In genomic region chr9:99661606-99662166, GRCm38 (mm10) we compare ENCODE assay signal across 16 mouse cellular contexts. TPM values are rescaled to one million over a fixed set of nuclear protein-coding genes. Genes with fewer than 3 reads are reported as not detected.
DNase-seq lines count a peak whose midpoint lies in the region; ATAC-seq and TF ChIP-seq lines count a peak whose summit lies in the region.
"Had no signal": no experiment of that assay in that cellular context is flagged by ENCODE, and none has a peak within 500 bp of the region (broad histone marks: within the 10 kb centered on the region; RNA-seq: fewer than 3 reads in every experiment).

No protein-coding gene starts in this region.

- TF ChIP-seq CTCF in kidney, postnatal 0 days (IDR thresholded peaks at IDR 0.05; ENCODE audit: low read depth) = peak; percentile 23; the same call in 1 of the 2 replicates

- H3K9ac ChIP-seq in hindbrain, embryonic 13.5 days = no peak overlapping the region
- no peak overlapping the region for H3K9ac ChIP-seq in kidney, postnatal 0 days (ENCODE audit: low read depth, low read length)
- H3K9ac ChIP-seq: embryonic facial prominence, embryonic 15.5 days; forebrain, embryonic 13.5 days; liver, embryonic 15.5 days; neural tube, embryonic 12.5 days had no signal

- ATAC-seq in hindbrain, embryonic 13.5 days (ENCODE audit: low FRiP score) = no peak
- no peak for ATAC-seq in kidney, postnatal 0 days (replicated peaks; ENCODE audit: low FRiP score, low read depth)
- ATAC-seq: inflammation-experienced regulatory T-cells, adult 6 months; Patski had no signal

- no peak overlapping the region for H3K4me3 ChIP-seq in hindbrain, embryonic 13.5 days
- H3K4me3 ChIP-seq in hindbrain, embryonic 10.5 days = no peak overlapping the region
- H3K4me3 ChIP-seq in kidney, postnatal 0 days (replicated peaks; ENCODE audit: low read depth, low read length) = no peak overlapping the region
- H3K4me3 ChIP-seq: embryonic facial prominence, embryonic 15.5 days; forebrain, embryonic 13.5 days; liver, embryonic 15.5 days; neural tube, embryonic 12.5 days had no signal

- peaks cover 8% of the 10 kb centered on the region for H3K4me1 ChIP-seq in hindbrain, embryonic 13.5 days (replicated peaks)
- no peaks in the 10 kb centered on the region for H3K4me1 ChIP-seq in hindbrain, embryonic 10.5 days (replicated peaks)
- no peaks in the 10 kb centered on the region for H3K4me1 ChIP-seq in kidney, postnatal 0 days (replicated peaks; ENCODE audit: insufficient read depth, low read length)
- H3K4me1 ChIP-seq: embryonic facial prominence, embryonic 15.5 days; forebrain, embryonic 13.5 days; liver, embryonic 15.5 days; neural tube, embryonic 12.5 days had no signal

- H3K36me3 ChIP-seq in hindbrain, embryonic 13.5 days = peaks cover 45% of the 10 kb centered on the region
- H3K36me3 ChIP-seq in hindbrain, embryonic 10.5 days = peaks cover 83% of the 10 kb centered on the region
- peaks cover 28% of the 10 kb centered on the region for H3K36me3 ChIP-seq in kidney, postnatal 0 days (ENCODE audit: insufficient read depth, low read length)
- H3K36me3 ChIP-seq: liver, embryonic 15.5 days had no signal

- no peak for DNase-seq in hindbrain, embryonic 10.5 days (ENCODE audit: low spot score)
- DNase-seq in urinary bladder, adult 18-20 months (ENCODE audit: low spot score in 2 of 2) = peak; percentile 44 to 47
- no peak for DNase-seq in urinary bladder, postnatal 4 days (ENCODE audit: low spot score in 2 of 2)
- no peak for DNase-seq in kidney, postnatal 0 days (ENCODE audit: low spot score)
- DNase-seq in yolk sac, embryonic 10.5 days (ENCODE audit: low spot score) = peak; percentile 21
- no peak for DNase-seq in right cerebral cortex, postnatal 14 days

- H3K9me3 ChIP-seq in hindbrain, embryonic 13.5 days = no peaks in the 10 kb centered on the region
- no peaks in the 10 kb centered on the region for H3K9me3 ChIP-seq in hindbrain, embryonic 10.5 days
- H3K9me3 ChIP-seq in kidney, postnatal 0 days (replicated peaks; ENCODE audit: low read length) = no peaks in the 10 kb centered on the region
- H3K9me3 ChIP-seq: embryonic facial prominence, embryonic 15.5 days; forebrain, embryonic 13.5 days; liver, embryonic 15.5 days; neural tube, embryonic 12.5 days had no signal

- WGBS in hindbrain, embryonic 13.5 days = 81% methylated on average over 16 of the region's 16 CpGs
- 79% methylated on average over 16 of the region's 16 CpGs for WGBS in hindbrain, embryonic 10.5 days
- WGBS in kidney, postnatal 0 days = 54% methylated on average over 16 of the region's 16 CpGs

- 0 out of 2 replicates have a peak overlapping the region, but pooled peaks have one; percentile 23 for H3K27ac ChIP-seq in hindbrain, embryonic 13.5 days
- H3K27ac ChIP-seq in hindbrain, embryonic 10.5 days = no peak overlapping the region
- peak overlapping the region; percentile 50; the same call in 1 of the 2 replicates for H3K27ac ChIP-seq in kidney, postnatal 0 days
- H3K27ac ChIP-seq: embryonic facial prominence, embryonic 15.5 days; forebrain, embryonic 13.5 days; liver, embryonic 15.5 days; neural tube, embryonic 12.5 days had no signal

- H3K27me3 ChIP-seq in hindbrain, embryonic 13.5 days = no peaks in the 10 kb centered on the region
- H3K27me3 ChIP-seq in hindbrain, embryonic 10.5 days (ENCODE audit: insufficient read depth, poor library complexity, severe bottlenecking) = no peaks in the 10 kb centered on the region
- H3K27me3 ChIP-seq in kidney, postnatal 0 days (ENCODE audit: insufficient read depth, low read length) = no peaks in the 10 kb centered on the region
- H3K27me3 ChIP-seq: embryonic facial prominence, embryonic 15.5 days; forebrain, embryonic 13.5 days; liver, embryonic 15.5 days; neural tube, embryonic 12.5 days; Patski had no signal

- no peak overlapping the region for H3K4me2 ChIP-seq in hindbrain, embryonic 13.5 days
- H3K4me2 ChIP-seq in kidney, postnatal 0 days (ENCODE audit: low read length) = no peak overlapping the region
- H3K4me2 ChIP-seq: embryonic facial prominence, embryonic 15.5 days; forebrain, embryonic 13.5 days; liver, embryonic 15.5 days; neural tube, embryonic 12.5 days had no signal

RNA-seq across cellular contexts. Expression of gene Dzip1l, which starts 32.4 kb away (rescaled TPM):
- polyA plus RNA-seq in hindbrain, embryonic 13.5 days (2015; fragmentation: Nextera tagmentation; extraction: Ambion mirVana) = 8.9 and 10.8 TPM in 2 replicates
- polyA plus RNA-seq in hindbrain, embryonic 10.5 days (2016; fragmentation: Nextera tagmentation; extraction: Ambion mirVana) = 26.8 and 26.9 TPM in 2 replicates
- polyA plus RNA-seq in kidney, postnatal 0 days (2015; fragmentation: Nextera tagmentation; extraction: Ambion mirVana) = 17.3 and 18.7 TPM in 2 replicates
- polyA plus RNA-seq: inflammation-experienced regulatory T-cells, adult 6 months had no signal

RNA-seq across cellular contexts. Expression of gene A4gnt, which starts 49.4 kb away (rescaled TPM):
- not detected in 2 replicates for polyA plus RNA-seq in hindbrain, embryonic 13.5 days (2015; fragmentation: Nextera tagmentation; extraction: Ambion mirVana)
- polyA plus RNA-seq in hindbrain, embryonic 10.5 days (2016; fragmentation: Nextera tagmentation; extraction: Ambion mirVana) = not detected in 2 replicates
- polyA plus RNA-seq in kidney, postnatal 0 days (2015; fragmentation: Nextera tagmentation; extraction: Ambion mirVana) = 1.2 and 2.0 TPM in 2 replicates
- polyA plus RNA-seq: embryonic facial prominence, embryonic 15.5 days; forebrain, embryonic 13.5 days; heart, postnatal 0 days; inflammation-experienced regulatory T-cells, adult 6 months; limb, embryonic 11.5 days; liver, embryonic 15.5 days; neural tube, embryonic 12.5 days; Patski had no signal

RNA-seq across cellular contexts. Expression of gene Cldn18, which starts 55.4 kb away (rescaled TPM):
- 0.18 TPM in 1 of 2 replicates, not detected in the other for polyA plus RNA-seq in hindbrain, embryonic 13.5 days (2015; fragmentation: Nextera tagmentation; extraction: Ambion mirVana)
- polyA plus RNA-seq in hindbrain, embryonic 10.5 days (2016; fragmentation: Nextera tagmentation; extraction: Ambion mirVana) = not detected in 2 replicates
- polyA plus RNA-seq in kidney, postnatal 0 days (2015; fragmentation: Nextera tagmentation; extraction: Ambion mirVana) = 0.13 TPM in 1 of 2 replicates, not detected in the other
- polyA plus RNA-seq: embryonic facial prominence, embryonic 15.5 days; forebrain, embryonic 13.5 days; inflammation-experienced regulatory T-cells, adult 6 months; limb, embryonic 11.5 days; neural tube, embryonic 12.5 days; Patski; thymus, postnatal 0 days had no signal

Comparison
In these comparisons a context has a peak if more than half of its experiments do, and no peak if none do; other contexts are left out.
1. DNase-seq: peak in urinary bladder, adult 18-20 months (2 of 2) and yolk sac, embryonic 10.5 days (single experiment); none in hindbrain, embryonic 10.5 days (single experiment), urinary bladder, postnatal 4 days (0 of 2), kidney, postnatal 0 days (single experiment) and right cerebral cortex, postnatal 14 days (single experiment).